Mouse (Mus musculus) neural tube, embryonic 11.5 days (tissue): ENCODE results near the gene Lmna. TPM values are rescaled to one million over a fixed set of nuclear protein-coding genes. Genes with fewer than 3 reads are reported as not detected.
A peak's percentile ranks its signal among the peaks of the same experiment; 100 is the strongest.

Experiments
- ATAC-seq: fragments of 200-750 bp; cut with Nextera tagmentation; 2 replicates; pipeline ENCODE4 v1.8.0; 2017; ENCODE audit warnings: moderate number of reproducible peaks, mild to moderate bottlenecking, moderate TSS enrichment, moderate library complexity; ENCODE audit not compliant: insufficient read depth, low FRiP score, low TSS enrichment
- DNase-seq: peaks from one replicate; pipeline ENCODE4 v3.0.0-alpha.2; 2015; ENCODE audit warnings: low spot score
- H3K27ac ChIP-seq: fragments of 300-500 bp; sonication (generic); 2 replicates; pipeline ENCODE4 v1.5.1; 2014; ENCODE audit warnings: low read depth, mild to moderate bottlenecking, low read length
- H3K27me3 ChIP-seq: fragments of 300-500 bp; sonication (generic); 2 replicates; pipeline ENCODE4 v1.6.1; 2014; ENCODE audit warnings: mild to moderate bottlenecking, low read length, mixed read lengths; ENCODE audit not compliant: control insufficient read depth, insufficient read depth
- H3K36me3 ChIP-seq: fragments of 300-500 bp; sonication (generic); 2 replicates; pipeline ENCODE4 v1.6.1; 2014; ENCODE audit warnings: mild to moderate bottlenecking, low read length, moderate library complexity, mixed read lengths; ENCODE audit not compliant: control insufficient read depth, insufficient read depth
- H3K4me1 ChIP-seq: fragments of 300-500 bp; sonication (generic); 2 replicates; pipeline ENCODE4 v1.6.1; 2014; ENCODE audit warnings: low read length, mixed read lengths; ENCODE audit not compliant: control insufficient read depth, insufficient read depth
- H3K4me2 ChIP-seq: fragments of 300-500 bp; sonication (generic); 2 replicates; pipeline ENCODE4 v1.6.1; 2014; ENCODE audit warnings: low read depth, mild to moderate bottlenecking, moderate library complexity
- H3K4me3 ChIP-seq: fragments of 300-500 bp; sonication (generic); 2 replicates; pipeline ENCODE4 v1.5.1; 2014; ENCODE audit warnings: low read depth, low read length
- H3K9ac ChIP-seq: fragments of 300-500 bp; sonication (generic); 2 replicates; pipeline ENCODE4 v1.6.1; 2014; ENCODE audit warnings: mild to moderate bottlenecking, low read length
- H3K9me3 ChIP-seq: fragments of 300-500 bp; sonication (generic); 2 replicates; pipeline ENCODE4 v1.6.1; 2016; ENCODE audit warnings: low read length; ENCODE audit not compliant: control insufficient read depth
- WGBS: fragments of 180-500 bp; shearing (Covaris S2); extraction: QIAGEN DNeasy Blood & Tissue Kit; methylation state at CpG from one replicate; pipeline ENCODE4 v1.1.7; 2014; 5-methylcytosine and 5-hydroxymethylcytosine counted together
- polyA plus RNA-seq: library from polyadenylated mRNA; unstranded; fragments of >200 nt; fragmentation: Nextera tagmentation; extraction: Ambion mirVana; gene quantifications from 2 replicates; pipeline ENCODE4 v1.2.1, GENCODE M21; 2014

Lmna gene
- polyA plus RNA-seq, 1 experiment from 2014 or later: 17.4 TPM

DNA sequence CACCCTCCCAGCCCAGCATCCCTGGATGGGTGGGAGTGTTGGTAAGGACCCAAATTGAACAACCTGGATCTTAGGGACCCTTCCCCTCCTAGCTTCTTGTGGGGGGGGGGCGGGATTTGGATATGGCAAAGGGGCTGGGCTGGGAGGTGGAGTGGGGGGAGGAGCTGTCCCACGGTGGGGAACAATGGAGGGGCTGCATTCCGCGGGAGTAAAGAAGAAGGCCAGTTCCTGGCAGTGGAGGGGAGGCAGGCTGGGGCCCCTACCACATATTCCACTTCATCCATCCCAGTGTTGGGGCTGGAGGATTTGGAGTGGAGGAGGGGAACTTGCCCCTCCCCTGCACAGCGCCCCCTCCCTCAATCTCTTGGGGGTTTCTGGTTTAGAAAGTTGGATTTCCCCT lies 23.9 kb upstream of the Lmna start:
- ATAC-seq: no peak
- DNase-seq: no peak
- Histone ChIP-seq H3K27ac (peak overlapping the region; percentile 93), H3K4me1 (peaks cover 56% of the 10 kb centered on the region), H3K4me3 (peak overlapping the region; percentile 80), H3K36me3 (peaks cover 19% of the 10 kb centered on the region), H3K9ac (peak overlapping the region; percentile 97), H3K4me2 (peak overlapping the region; percentile 66), H3K9me3 (no peaks in the 10 kb centered on the region), H3K27me3 (no peaks in the 10 kb centered on the region)
- WGBS: 3% methylated on average over 4 of the region's 5 CpGs

- no peaks in the 10 kb centered on the region for H3K27me3 ChIP-seq
- no peaks in the 10 kb centered on the region for H3K9me3 ChIP-seq
- H3K4me1 ChIP-seq: peaks cover 51% of the 10 kb centered on the region
- H3K27ac ChIP-seq: peak overlapping the region; percentile 93
- H3K4me2 ChIP-seq: peak overlapping the region; percentile 66
- peak overlapping the region; percentile 97 for H3K9ac ChIP-seq
- peak; percentile 81 for DNase-seq
- WGBS: under 1% methylated on average over 39 of the region's 40 CpGs
- peaks cover 14% of the 10 kb centered on the region for H3K36me3 ChIP-seq
- peak; percentile 14 for ATAC-seq
- peak overlapping the region; percentile 80 for H3K4me3 ChIP-seq
Observed at GRCm38 (mm10) chr3:88532689-88533511, 23.1 kb upstream of the Lmna start.

GRCm38 (mm10) chr3:88532299-88532674 lies 22.5 kb upstream of the Lmna start, which contains the start of gene Mex3a:
Mex3a (plus strand) TSS chr3:88532395.
- peaks cover 50% of the 10 kb centered on the region for H3K4me1 ChIP-seq
- no peaks in the 10 kb centered on the region for H3K9me3 ChIP-seq
- H3K36me3 ChIP-seq: peaks cover 9% of the 10 kb centered on the region
- H3K4me2 ChIP-seq: peak within 1 kb of the TSS; percentile 66
- H3K9ac ChIP-seq: peak within 1 kb of the TSS; percentile 97
- DNase-seq (no peak), ATAC-seq (no peak; the same call in 1 of the 2 replicates)
- 0% methylated on average over 9 of the region's 31 CpGs for WGBS
- peak within 1 kb of the TSS; percentile 93 for H3K27ac ChIP-seq
- H3K4me3 ChIP-seq: peak within 1 kb of the TSS; percentile 80
- no peaks in the 10 kb centered on the region for H3K27me3 ChIP-seq

GRCm38 (mm10) chr3:88531348-88532298 lies 21.9 kb upstream of the Lmna start:
- WGBS: under 1% methylated on average over 55 of the region's 63 CpGs
- Histone ChIP-seq H3K9ac (peak overlapping the region; percentile 97), H3K36me3 (peaks cover 4% of the 10 kb centered on the region), H3K9me3 (no peaks in the 10 kb centered on the region), H3K4me3 (peak overlapping the region; percentile 80), H3K27ac (peak overlapping the region; percentile 93), H3K4me1 (peaks cover 45% of the 10 kb centered on the region), H3K27me3 (no peaks in the 10 kb centered on the region), H3K4me2 (peak overlapping the region; percentile 66)
- ATAC-seq: peak; percentile 80
- DNase-seq: peak; percentile 95

GRCm38 (mm10) chr3:88530082-88530864 lies 20.5 kb upstream of the Lmna start:
- DNase-seq (peak; percentile 41), ATAC-seq (no peak)
- H3K27me3 ChIP-seq: no peaks in the 10 kb centered on the region
- peak overlapping the region; percentile 80 for H3K27ac ChIP-seq
- H3K4me3 ChIP-seq: peak overlapping the region; percentile 80
- no peaks in the 10 kb centered on the region for H3K36me3 ChIP-seq
- H3K9me3 ChIP-seq: no peaks in the 10 kb centered on the region
- H3K4me2 ChIP-seq: peak overlapping the region; percentile 66
- WGBS: 6% methylated on average over 11 of the region's 11 CpGs
- peaks cover 35% of the 10 kb centered on the region for H3K4me1 ChIP-seq
- peak overlapping the region; percentile 97 for H3K9ac ChIP-seq

- H3K4me1 ChIP-seq: peaks cover 26% of the 10 kb centered on the region
- no peaks in the 10 kb centered on the region for H3K36me3 ChIP-seq
- WGBS: 32% methylated on average over 7 of the region's 7 CpGs
- peak overlapping the region; percentile 80 for H3K27ac ChIP-seq
- H3K4me2 ChIP-seq: peak overlapping the region; percentile 66
- H3K9ac ChIP-seq: peak overlapping the region; percentile 97
- H3K4me3 ChIP-seq: peak overlapping the region; percentile 80
- ATAC-seq: no peak
- no peaks in the 10 kb centered on the region for H3K9me3 ChIP-seq
- no peaks in the 10 kb centered on the region for H3K27me3 ChIP-seq
- peak; percentile 50 for DNase-seq
Observed at GRCm38 (mm10) chr3:88529204-88530000, 19.6 kb upstream of the Lmna start.

DNA sequence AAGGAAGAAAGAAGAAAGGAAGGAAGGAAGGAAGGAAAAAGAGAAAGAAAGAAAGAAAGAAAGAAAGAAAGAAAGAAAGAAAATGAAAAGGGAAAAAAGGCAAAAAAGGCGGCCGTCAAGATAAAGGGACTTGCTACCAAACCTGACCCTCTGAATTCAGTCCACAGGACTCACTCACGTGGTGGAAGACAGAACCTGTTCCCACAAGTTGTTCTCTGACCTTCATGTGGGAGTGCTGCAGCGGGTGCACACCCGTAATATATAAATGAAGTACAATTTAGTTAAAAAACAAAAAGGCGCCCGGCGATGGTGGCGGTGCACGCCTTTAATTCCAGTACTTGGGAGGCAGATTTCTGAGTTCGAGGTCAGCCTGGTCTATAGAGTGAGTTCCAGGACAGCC lies 18.9 kb upstream of the Lmna start:
- no peak overlapping the region for H3K4me3 ChIP-seq
- DNase-seq: no peak
- H3K4me2 ChIP-seq: no peak overlapping the region; the same call in 1 of the 2 replicates
- H3K9me3 ChIP-seq: no peaks in the 10 kb centered on the region
- no peak for ATAC-seq
- H3K27me3 ChIP-seq: no peaks in the 10 kb centered on the region
- H3K36me3 ChIP-seq: no peaks in the 10 kb centered on the region
- H3K4me1 ChIP-seq: peaks cover 21% of the 10 kb centered on the region
- no peak overlapping the region; the same call in 1 of the 2 replicates for H3K9ac ChIP-seq
- H3K27ac ChIP-seq: no peak overlapping the region
- WGBS: 94% methylated on average over 11 of the region's 11 CpGs
